Mouse (Mus musculus): Measurements from ENCODE around the gene Rptor.

Rptor gene

GRCm38 (mm10) chr11:119602763-119603526 is at the start of gene Rptor:
TSS of gene Rptor (plus strand) at chr11:119602905.
- DNase-seq (ENCODE audit: low spot score in 2 of 2), result peak; percentile 99

GRCm38 (mm10) chr11:119554706-119555105 is 48.0 kb upstream of the Rptor start:
- DNase-seq (ENCODE audit: low spot score in 2 of 2), result no peak

- no peak for DNase-seq (ENCODE audit: low spot score in 2 of 2)
These were observed 47.5 kb upstream of the Rptor start for GRCm38 (mm10) chr11:119555170-119555569.

- no peak for DNase-seq (ENCODE audit: low spot score in 2 of 2)
These were observed 44.5 kb upstream of the Rptor start for GRCm38 (mm10) chr11:119557940-119558869.

GRCm38 (mm10) chr11:119558870-119559610 is 43.7 kb upstream of the Rptor start:
- DNase-seq (ENCODE audit: low spot score in 2 of 2), result no peak

GRCm38 (mm10) chr11:119562286-119562685 is 40.4 kb upstream of the Rptor start:
- DNase-seq (ENCODE audit: low spot score in 2 of 2), result no peak

- no peak for DNase-seq (ENCODE audit: low spot score in 2 of 2)
These were observed 39.5 kb upstream of the Rptor start for GRCm38 (mm10) chr11:119563166-119563565.

GRCm38 (mm10) chr11:119564383-119564782 is 38.3 kb upstream of the Rptor start:
- no peak for DNase-seq (ENCODE audit: low spot score in 2 of 2)

GRCm38 (mm10) chr11:119565021-119565420 is 37.7 kb upstream of the Rptor start:
- DNase-seq (ENCODE audit: low spot score in 2 of 2), result no peak

- no peak for DNase-seq (ENCODE audit: low spot score in 2 of 2)
These were observed 37.0 kb upstream of the Rptor start for GRCm38 (mm10) chr11:119565684-119566083.

GRCm38 (mm10) chr11:119566188-119566587 is 36.5 kb upstream of the Rptor start:
- DNase-seq (ENCODE audit: low spot score in 2 of 2), result no peak

GRCm38 (mm10) chr11:119572316-119573010 is 30.2 kb upstream of the Rptor start:
- DNase-seq (ENCODE audit: low spot score in 2 of 2), result no peak

GRCm38 (mm10) chr11:119576855-119577254 is 25.9 kb upstream of the Rptor start:
- DNase-seq (ENCODE audit: low spot score in 2 of 2), result no peak

GRCm38 (mm10) chr11:119577721-119578120 is 25.0 kb upstream of the Rptor start:
- DNase-seq (ENCODE audit: low spot score in 2 of 2), result no peak

GRCm38 (mm10) chr11:119586511-119586910 is 16.2 kb upstream of the Rptor start:
- no peak for DNase-seq (ENCODE audit: low spot score in 2 of 2)

- peak in 1 of 2 experiments; percentile 51 for DNase-seq (ENCODE audit: low spot score in 2 of 2)
These were observed 15.6 kb upstream of the Rptor start for GRCm38 (mm10) chr11:119587112-119587511.

- DNase-seq (ENCODE audit: low spot score in 2 of 2), result no peak
These were observed 13.5 kb upstream of the Rptor start for GRCm38 (mm10) chr11:119589242-119589641.

- no peak for DNase-seq (ENCODE audit: low spot score in 2 of 2)
These were observed 8.7 kb upstream of the Rptor start for GRCm38 (mm10) chr11:119593966-119594365.

GRCm38 (mm10) chr11:119598856-119599255 is 3.8 kb upstream of the Rptor start:
- DNase-seq (ENCODE audit: low spot score in 2 of 2), result no peak

GRCm38 (mm10) chr11:119600286-119600685 is 2.4 kb upstream of the Rptor start:
- DNase-seq (ENCODE audit: low spot score in 2 of 2), result no peak

- DNase-seq (ENCODE audit: low spot score in 2 of 2), result no peak
These were observed 466 bp upstream of the Rptor start for GRCm38 (mm10) chr11:119602177-119602700.

Measured in right cerebral cortex, postnatal 10 days (tissue).